Mouse (Mus musculus) CH12.LX (cell line): ENCODE measurements at regions not wholly inside any gene's neighbourhood (a gene's known extent, or its start where the extent isn't known, plus 50 kb on each side); places are given as distances from the start of the nearest gene placed in this dataset.

Experiments
- DNase-seq: peaks from one replicate; pipeline ENCODE4 v3.0.0-alpha.2; 2013; ENCODE audit errors: extremely low read depth
- H3K27ac ChIP-seq: 2 replicates; pipeline ENCODE4 v1.5.1; 2012; ENCODE audit warnings: low read depth, mild to moderate bottlenecking, control low read depth, moderate library complexity; ENCODE audit not compliant: insufficient read depth
- H3K27me3 ChIP-seq: replicated peaks from 2 replicates; pipeline ENCODE3; 2012; ENCODE audit warnings: inconsistent platforms
- H3K36me3 ChIP-seq, 2 experiments: replicated peaks in 1 of 2; 2 replicates each; pipeline versions ENCODE3 to v1.6.1; 2012; ENCODE audit warnings: inconsistent platforms in 1 of 2, low read length in 1 of 2, mild to moderate bottlenecking in 1 of 2, mixed read lengths in 1 of 2, moderate library complexity in 1 of 2; ENCODE audit not compliant: control insufficient read depth in 1 of 2, insufficient read depth in 1 of 2
- H3K4me1 ChIP-seq, 2 experiments: 2 replicates each; pipeline ENCODE4 v1.6.1; 2012; ENCODE audit warnings: inconsistent platforms in 1 of 2, moderate library complexity in 1 of 2; ENCODE audit not compliant: insufficient read depth in 2 of 2, control insufficient read depth in 1 of 2
- H3K4me2 ChIP-seq: 2 replicates; pipeline ENCODE4 v1.6.1; 2012; ENCODE audit warnings: low read depth, mild to moderate bottlenecking, control low read depth; ENCODE audit not compliant: poor library complexity, insufficient read depth, severe bottlenecking
- H3K4me3 ChIP-seq, 3 experiments: fragments of 150-350 bp in 1 of 3; sonication (generic) in 1 of 3; replicated peaks in 1 of 3; 2 replicates each; pipeline versions ENCODE3 to v1.5.1; 2011 to 2012; ENCODE audit warnings: low read depth in 2 of 3, low read length in 2 of 3, mild to moderate bottlenecking in 2 of 3, moderate library complexity in 2 of 3, control low read depth in 1 of 3, improper control_type of control experiment in 1 of 3, inconsistent platforms in 1 of 3, mixed read lengths in 1 of 3; ENCODE audit not compliant: poor library complexity in 1 of 3
- H3K79me2 ChIP-seq: replicated peaks from 2 replicates; pipeline ENCODE4 v1.6.1; 2012; ENCODE audit warnings: mild to moderate bottlenecking, moderate library complexity; ENCODE audit not compliant: control insufficient read depth, poor library complexity, insufficient read depth, severe bottlenecking; ENCODE audit errors: extremely low read depth
- H3K9ac ChIP-seq: 2 replicates; pipeline ENCODE4 v1.6.1; 2012; ENCODE audit warnings: low read depth, mild to moderate bottlenecking, control low read depth, moderate library complexity; ENCODE audit not compliant: insufficient read depth
- H3K9me3 ChIP-seq: replicated peaks from 2 replicates; pipeline ENCODE3; 2012; ENCODE audit warnings: low read length, inconsistent platforms, mixed read lengths
- BHLHE40 ChIP-seq: IDR thresholded peaks from 2 replicates; pipeline ENCODE4 v1.6.1; 2011; ENCODE audit warnings: mild to moderate bottlenecking, low read depth, low read length, improper control_type of control experiment
- CHD1 ChIP-seq: IDR thresholded peaks from 2 replicates; pipeline ENCODE4 v1.6.1; 2012; ENCODE audit warnings: low read depth, low read length, improper control_type of control experiment, inconsistent platforms
- CTCF ChIP-seq, 2 experiments: IDR thresholded peaks in 1 of 2; conservative IDR thresholded peaks in 1 of 2; 2 replicates each; pipeline ENCODE4 v1.5.1; 2011 to 2012; ENCODE audit warnings: low read depth in 2 of 2, low read length in 2 of 2, improper control_type of control experiment in 1 of 2, inconsistent platforms in 1 of 2, mild to moderate bottlenecking in 1 of 2, moderate library complexity in 1 of 2
- E2F4 ChIP-seq: IDR thresholded peaks from 2 replicates; pipeline ENCODE4 v1.6.1; 2011; ENCODE audit warnings: low read depth, low read length, improper control_type of control experiment; ENCODE audit not compliant: insufficient replicate concordance
- ELF1 ChIP-seq: IDR thresholded peaks from 2 replicates; pipeline ENCODE4 v1.6.1; 2014; ENCODE audit warnings: low read depth, mild to moderate bottlenecking, inconsistent platforms, low read length, improper control_type of control experiment
- EP300 ChIP-seq: IDR thresholded peaks from 2 replicates; pipeline ENCODE4 v1.6.1; 2011; ENCODE audit warnings: low read length, improper control_type of control experiment
- ETS1 ChIP-seq: conservative IDR thresholded peaks from 2 replicates; pipeline ENCODE4 v1.6.1; 2012; ENCODE audit warnings: low read depth, mild to moderate bottlenecking, inconsistent platforms, low read length, improper control_type of control experiment, moderate library complexity
- GABPA ChIP-seq: IDR thresholded peaks from 2 replicates; pipeline ENCODE4 v1.6.1; 2012; ENCODE audit warnings: low read depth, low read length, improper control_type of control experiment, inconsistent platforms; ENCODE audit not compliant: insufficient replicate concordance
- HCFC1 ChIP-seq: IDR thresholded peaks from 2 replicates; pipeline ENCODE4 v1.6.1; 2012; ENCODE audit warnings: low read depth, mild to moderate bottlenecking, inconsistent platforms, low read length, improper control_type of control experiment
- IRF4 ChIP-seq: IDR thresholded peaks from 2 replicates; pipeline ENCODE4 v1.6.1; 2014; ENCODE audit warnings: low read depth, mild to moderate bottlenecking, inconsistent platforms, low read length, improper control_type of control experiment
- JUN ChIP-seq: IDR thresholded peaks from 2 replicates; pipeline ENCODE4 v1.6.1; 2011; ENCODE audit warnings: low read depth, mild to moderate bottlenecking, low read length, improper control_type of control experiment, moderate library complexity; ENCODE audit not compliant: insufficient read depth
- JUND ChIP-seq: conservative IDR thresholded peaks from 2 replicates; pipeline ENCODE4 v1.6.1; 2011; ENCODE audit warnings: low read depth, low read length, improper control_type of control experiment
- KAT2A ChIP-seq: IDR thresholded peaks from 2 replicates; pipeline ENCODE4 v1.6.1; 2012; ENCODE audit warnings: low read length, improper control_type of control experiment, inconsistent platforms; ENCODE audit not compliant: insufficient replicate concordance
- MAFK ChIP-seq: IDR thresholded peaks from 2 replicates; pipeline ENCODE4 v1.6.1; 2011; ENCODE audit warnings: low read length, improper control_type of control experiment; ENCODE audit not compliant: insufficient replicate concordance
- MAZ ChIP-seq: IDR thresholded peaks from 2 replicates; pipeline ENCODE4 v1.6.1; 2012; ENCODE audit warnings: low read depth, mild to moderate bottlenecking, inconsistent platforms, low read length, improper control_type of control experiment, moderate library complexity
- MEF2A ChIP-seq: IDR thresholded peaks from 2 replicates; pipeline ENCODE4 v1.6.1; 2014; ENCODE audit warnings: low read depth, mild to moderate bottlenecking, inconsistent platforms, low read length, improper control_type of control experiment, borderline replicate concordance
- MYC ChIP-seq: IDR thresholded peaks from 2 replicates; pipeline ENCODE4 v1.6.1; 2011; ENCODE audit warnings: low read depth, mild to moderate bottlenecking, improper control_type of control experiment, low read length
- NRF1 ChIP-seq: IDR thresholded peaks from 2 replicates; pipeline ENCODE4 v1.6.1; 2014; ENCODE audit warnings: low read depth, mild to moderate bottlenecking, inconsistent platforms, low read length, improper control_type of control experiment, moderate library complexity
- PAX5 ChIP-seq: IDR thresholded peaks from 2 replicates; pipeline ENCODE4 v1.6.1; 2012; ENCODE audit warnings: low read length, inconsistent platforms, mixed read lengths
- POLR2A ChIP-seq: IDR thresholded peaks from 2 replicates; pipeline ENCODE4 v1.6.1; 2011; ENCODE audit warnings: low read depth, mild to moderate bottlenecking, improper control_type of control experiment, low read length
- RAD21 ChIP-seq: IDR thresholded peaks from 2 replicates; pipeline ENCODE4 v1.6.1; 2011; ENCODE audit warnings: low read depth, mild to moderate bottlenecking, low read length, improper control_type of control experiment, moderate library complexity
- SIN3A ChIP-seq: IDR thresholded peaks from 2 replicates; pipeline ENCODE4 v1.6.1; 2012; ENCODE audit warnings: low read length, improper control_type of control experiment, inconsistent platforms
- SMC3 ChIP-seq: IDR thresholded peaks from 2 replicates; pipeline ENCODE4 v1.6.1; 2011; ENCODE audit warnings: low read depth, low read length, improper control_type of control experiment
- TCF12 ChIP-seq: IDR thresholded peaks from 2 replicates; pipeline ENCODE4 v1.6.1; 2014; ENCODE audit warnings: low read depth, mild to moderate bottlenecking, inconsistent platforms, low read length, improper control_type of control experiment
- ZKSCAN1 ChIP-seq: IDR thresholded peaks from 2 replicates; pipeline ENCODE4 v1.6.1; 2012; ENCODE audit warnings: low read depth, inconsistent platforms, low read length, improper control_type of control experiment, borderline replicate concordance
- ZMIZ1 ChIP-seq: IDR thresholded peaks from 2 replicates; pipeline ENCODE4 v1.6.1; 2012; ENCODE audit warnings: low read depth, mild to moderate bottlenecking, inconsistent platforms, low read length, improper control_type of control experiment
- dilution Hi-C: fragments of 300-500 bp; cut with MboI; formaldehyde crosslinking; loops from 2 replicates; pipeline ENCODE4 v1.14.3; 2020; ENCODE audit warnings: low sequenced_read_pairs; ENCODE audit not compliant: extremely low pct_unique_long_range_greater_than_20kb, extremely low pct_ligation_motif_present
- in situ Hi-C: fragments of 300-500 bp; cut with MboI; formaldehyde crosslinking; loops from 3 replicates; pipeline ENCODE4 v1.14.3; 2019; ENCODE audit warnings: low sequenced_read_pairs, low pct_ligation_motif_present, low pct_unique_long_range_greater_than_20kb, mixed read lengths

GRCm38 (mm10) chr11:17727258-17728034 lies 226.2 kb downstream of the Etaa1 start:
- in situ Hi-C loops = no loop called here
- no peak for TF ChIP-seq ZKSCAN1
- no peak for TF ChIP-seq SIN3A
- no peak for TF ChIP-seq CHD1
- TF ChIP-seq RAD21 = no peak
- TF ChIP-seq IRF4 = no peak
- TF ChIP-seq E2F4 = no peak
- TF ChIP-seq KAT2A = no peak
- TF ChIP-seq BHLHE40 = no peak
- TF ChIP-seq GABPA = no peak
- TF ChIP-seq JUND = no peak
- no peak for TF ChIP-seq HCFC1
- no peak for TF ChIP-seq POLR2A
- no peak for TF ChIP-seq JUN
- no peak for TF ChIP-seq MAZ
- TF ChIP-seq NRF1 = no peak
- no peak for TF ChIP-seq PAX5
- no peak for TF ChIP-seq SMC3
- no peak for TF ChIP-seq MYC
- TF ChIP-seq MAFK = no peak
- Histone ChIP-seq H3K36me3 (no peaks in the 10 kb centered on the region), H3K9ac (0 out of 2 replicates have a peak overlapping the region, but pooled peaks have one; percentile 15), H3K4me2 (peak overlapping the region; percentile 61), H3K27me3 (no peaks in the 10 kb centered on the region), H3K9me3 (peaks cover 2% of the 10 kb centered on the region), H3K79me2 (no peaks in the 10 kb centered on the region), H3K4me3 (no peak overlapping the region), H3K4me1 (peaks cover 6 to 39% of the 10 kb centered on the region in 2 experiments), H3K27ac (no peak overlapping the region)
- no peak for DNase-seq
- dilution Hi-C loops = no loop called here

GRCm38 (mm10) chr11:17733075-17733474 lies 220.6 kb downstream of the Etaa1 start:
- peaks cover 0 to 50% of the 10 kb centered on the region in 2 experiments; a peak in 2 of 4 replicates for H3K4me1 ChIP-seq
- no peak overlapping the region for H3K27ac ChIP-seq
- 0 out of 2 replicates have a peak overlapping the region, but pooled peaks have one; percentile 50 for H3K4me2 ChIP-seq
- peak; percentile 73 for TF ChIP-seq TCF12
- peak; percentile 53 for TF ChIP-seq BHLHE40
- peak; percentile 96 for TF ChIP-seq EP300
- TF ChIP-seq MAFK = peak; percentile 63
- TF ChIP-seq ETS1 = peak; percentile 61
- TF ChIP-seq ZKSCAN1 = no peak
- TF ChIP-seq ELF1 = no peak
- no peak for TF ChIP-seq ZMIZ1
- no peak for TF ChIP-seq CTCF (conservative IDR thresholded peaks at IDR 0.05 in 1 of 2, IDR thresholded peaks at IDR 0.05 in 1 of 2; ENCODE audit: low read depth in 2 of 2, low read length in 2 of 2)
- no peak for TF ChIP-seq GABPA
- no peak for TF ChIP-seq POLR2A
- peak; percentile 81 for TF ChIP-seq MEF2A
- TF ChIP-seq JUND = 0 out of 2 replicates have a peak, but pooled peaks have one; percentile 52
- TF ChIP-seq IRF4 = peak; percentile 95
- TF ChIP-seq E2F4 = no peak
- peak; percentile 32; the same call in 1 of the 2 replicates for TF ChIP-seq SIN3A
- peak; percentile 30 for TF ChIP-seq JUN
- H3K79me2 ChIP-seq = no peaks in the 10 kb centered on the region
- no peaks in the 10 kb centered on the region for H3K27me3 ChIP-seq
- DNase-seq = peak; percentile 70
- H3K36me3 ChIP-seq = no peaks in the 10 kb centered on the region
- H3K9ac ChIP-seq = no peak overlapping the region
- dilution Hi-C loops = no loop called here
- H3K9me3 ChIP-seq = peaks cover 2% of the 10 kb centered on the region
- no peak overlapping the region for H3K4me3 ChIP-seq
- in situ Hi-C loops = no loop called here
